Mouse (Mus musculus) kidney, adult 2 months (tissue): Measurements from ENCODE around the gene Katnb1.

Experiments
- CTCF ChIP-seq: fragments of 200-500 bp; conservative IDR thresholded peaks from 2 replicates; pipeline ENCODE4 v1.5.1; 2011; ENCODE audit warnings: low read depth, mild to moderate bottlenecking, control low read depth, low read length, moderate library complexity, mixed read lengths; ENCODE audit not compliant: insufficient read depth, insufficient read length
- POLR2A ChIP-seq: fragments of 200-500 bp; IDR thresholded peaks from one replicate; pipeline ENCODE4 v1.6.1; 2011; ENCODE audit warnings: low read depth, low read length, control low read depth

DNA sequence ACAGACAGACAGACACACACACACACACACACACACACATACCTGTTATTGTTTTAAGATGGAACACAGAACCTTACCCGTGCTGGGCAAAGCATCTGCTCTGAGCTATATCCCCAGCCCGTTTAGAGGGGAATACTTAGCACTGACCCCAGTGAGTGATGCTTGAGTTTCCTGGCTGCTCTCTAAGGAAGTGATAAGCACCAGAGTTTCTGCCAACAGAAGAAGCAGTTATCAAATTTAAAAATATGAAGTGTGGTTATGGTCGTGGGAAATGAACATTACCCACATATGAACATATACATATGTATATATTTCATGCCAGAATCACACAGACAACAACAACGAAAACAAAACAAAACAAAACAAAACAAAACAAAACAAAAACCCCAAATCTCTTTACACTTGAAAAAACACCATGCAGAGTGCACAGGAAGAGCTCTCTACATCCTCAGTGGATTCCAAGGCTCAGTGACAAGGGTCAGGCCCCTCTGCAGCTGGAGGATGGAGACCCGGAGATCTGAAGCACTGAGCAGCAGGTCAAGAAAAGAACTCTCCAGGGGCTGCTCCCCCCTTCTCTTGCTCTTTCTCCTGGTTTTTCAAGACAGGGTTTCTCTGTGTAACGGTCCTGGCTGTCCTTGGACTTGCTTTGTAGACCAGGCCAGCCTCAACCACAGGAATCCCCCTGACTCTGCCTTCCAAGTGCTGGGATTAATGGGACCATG is 21.0 kb upstream of the Katnb1 start:
- TF ChIP-seq POLR2A = no peak
- no peak for TF ChIP-seq CTCF
